Mouse (Mus musculus): Measurements from ENCODE around the gene Irgc1. TPM values are rescaled to one million over a fixed set of nuclear protein-coding genes. Genes with fewer than 3 reads are reported as not detected.
"Not testable (repeated sequence)": the region's sequence is repeated elsewhere in the genome, so short reads cannot be mapped to it uniquely, and the experiment has no call there.

Gene Irgc1
- 1 to 10 TPM in 1 of 26 experiments, not detected in 25; 2.5 TPM for total RNA-seq (2018; cell fraction: chromatin; rRNA removed)
- total RNA-seq (2018; cell fraction: cytosol; rRNA removed): under 1 TPM in 6 of 26 experiments, not detected in 20; 0.09 to 0.19 (median 0.10) TPM
- total RNA-seq (2018; cell fraction: nucleus; rRNA removed): 1 to 10 TPM in 1 of 26 experiments, not detected in 25; 1.5 TPM
- polyA plus RNA-seq (2018): not detected in 3 replicates

GRCm38 (mm10) chr7:24451855-24452311 is at the start of gene Irgc1:
TSS of gene Irgc1 (minus strand) at chr7:24452297.
- no peaks in the 10 kb centered on the region for H3K36me3 ChIP-seq (ENCODE audit: inconsistent target)
- WGBS (ENCODE audit: missing documents): 59% methylated on average over 9 of the region's 9 CpGs
- H3K27ac ChIP-seq: no peak within 1 kb of the TSS
- H3K79me2 ChIP-seq (ENCODE audit: inconsistent target): no peaks in the 10 kb centered on the region
- no peak within 1 kb of the TSS for H3K4me3 ChIP-seq (ENCODE audit: inconsistent target)

GRCm38 (mm10) chr7:24501492-24501891 is 49.4 kb upstream of the Irgc1 start:
- Histone ChIP-seq H3K79me2 (ENCODE audit: inconsistent target) (no peaks in the 10 kb centered on the region), H3K36me3 (ENCODE audit: inconsistent target) (no peaks in the 10 kb centered on the region), H3K4me3 (ENCODE audit: inconsistent target) (no peak overlapping the region), H3K27ac (no peak overlapping the region)
- WGBS (ENCODE audit: missing documents): 56% methylated on average over 21 of the region's 21 CpGs

DNA sequence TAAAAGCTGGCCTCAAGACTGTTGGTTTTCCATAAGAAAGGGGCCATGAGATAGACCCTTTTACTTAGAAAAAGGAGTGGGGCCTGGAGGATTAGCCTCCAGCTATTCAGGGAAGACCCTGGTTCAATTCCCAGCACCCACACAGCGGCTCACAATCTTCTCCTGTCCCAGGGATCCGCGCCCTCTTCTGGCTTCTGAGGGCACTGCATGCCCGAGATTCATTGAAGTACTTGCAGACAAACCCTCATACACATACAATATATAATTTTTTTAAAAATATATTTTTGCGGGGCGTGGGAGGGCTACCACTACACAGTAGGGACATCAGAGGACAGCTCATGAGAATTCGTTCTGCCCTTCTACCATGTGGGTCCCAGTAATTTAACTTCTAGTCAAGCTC is 48.8 kb upstream of the Irgc1 start:
- H3K36me3 ChIP-seq (ENCODE audit: inconsistent target): no peaks in the 10 kb centered on the region
- no peaks in the 10 kb centered on the region for H3K79me2 ChIP-seq (ENCODE audit: inconsistent target)
- no peak overlapping the region for H3K27ac ChIP-seq
- WGBS (ENCODE audit: missing documents): 30% methylated on average over 7 of the region's 7 CpGs
- no peak overlapping the region for H3K4me3 ChIP-seq (ENCODE audit: inconsistent target)

GRCm38 (mm10) chr7:24499856-24500577 is 47.9 kb upstream of the Irgc1 start:
- Histone ChIP-seq H3K4me3 (ENCODE audit: inconsistent target) (no peak overlapping the region), H3K79me2 (ENCODE audit: inconsistent target) (no peaks in the 10 kb centered on the region), H3K36me3 (ENCODE audit: inconsistent target) (no peaks in the 10 kb centered on the region), H3K27ac (no peak overlapping the region)
- 18% methylated on average over 43 of the region's 43 CpGs for WGBS (ENCODE audit: missing documents)

DNA sequence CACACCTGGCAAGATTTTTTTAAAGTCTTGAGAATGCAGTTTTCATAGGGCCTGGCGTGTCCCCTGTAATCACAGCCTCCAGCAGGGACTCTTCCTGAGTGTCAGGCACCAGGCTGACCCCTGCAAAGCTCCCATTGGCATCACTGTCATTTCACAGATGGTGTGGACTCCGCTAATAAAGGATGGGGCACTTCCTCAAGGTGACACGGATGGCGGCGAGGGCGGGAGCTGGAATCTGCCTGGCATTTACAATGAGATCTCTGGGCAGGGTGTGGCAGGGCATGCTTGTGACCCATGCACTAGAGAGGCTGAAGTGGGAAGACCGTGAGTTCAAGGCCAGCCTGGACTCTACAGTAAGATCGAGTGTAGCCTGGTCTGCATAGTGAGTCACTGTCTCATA is 36.2 kb upstream of the Irgc1 start:
- WGBS (ENCODE audit: missing documents): 91% methylated on average over 8 of the region's 8 CpGs

DNA sequence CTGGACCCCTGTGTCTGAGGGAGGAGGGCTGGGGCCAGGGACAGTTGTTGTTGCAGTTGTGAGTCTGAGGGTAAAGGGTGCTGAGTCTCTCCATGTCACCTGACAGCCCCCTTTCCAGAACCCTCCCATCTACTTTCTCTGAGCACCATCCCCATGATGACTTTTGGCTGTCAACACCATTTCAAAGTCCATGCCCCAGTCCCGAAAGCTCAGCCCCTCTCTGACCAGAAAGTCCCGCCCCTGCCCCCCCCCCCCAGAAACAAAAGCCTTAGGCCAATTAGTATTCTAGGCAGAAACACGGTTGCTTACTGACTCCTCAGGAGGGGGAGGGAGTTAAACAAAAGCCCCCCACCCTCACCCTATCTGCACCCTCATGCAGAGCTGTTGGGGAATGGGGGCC is 35.3 kb upstream of the Irgc1 start:
- Histone ChIP-seq H3K27ac (no peak overlapping the region), H3K79me2 (ENCODE audit: inconsistent target) (no peaks in the 10 kb centered on the region), H3K4me3 (ENCODE audit: inconsistent target) (no peak overlapping the region), H3K36me3 (ENCODE audit: inconsistent target) (no peaks in the 10 kb centered on the region)
- 69% methylated on average over 3 of the region's 3 CpGs for WGBS (ENCODE audit: missing documents)

More for the DNA sequence above, 36.2 kb upstream of the Irgc1 start:
- no peaks in the 10 kb centered on the region for H3K79me2 ChIP-seq (ENCODE audit: inconsistent target)
- H3K36me3 ChIP-seq (ENCODE audit: inconsistent target): no peaks in the 10 kb centered on the region
- no peak overlapping the region for H3K27ac ChIP-seq
- H3K4me3 ChIP-seq (ENCODE audit: inconsistent target): no peak overlapping the region

DNA sequence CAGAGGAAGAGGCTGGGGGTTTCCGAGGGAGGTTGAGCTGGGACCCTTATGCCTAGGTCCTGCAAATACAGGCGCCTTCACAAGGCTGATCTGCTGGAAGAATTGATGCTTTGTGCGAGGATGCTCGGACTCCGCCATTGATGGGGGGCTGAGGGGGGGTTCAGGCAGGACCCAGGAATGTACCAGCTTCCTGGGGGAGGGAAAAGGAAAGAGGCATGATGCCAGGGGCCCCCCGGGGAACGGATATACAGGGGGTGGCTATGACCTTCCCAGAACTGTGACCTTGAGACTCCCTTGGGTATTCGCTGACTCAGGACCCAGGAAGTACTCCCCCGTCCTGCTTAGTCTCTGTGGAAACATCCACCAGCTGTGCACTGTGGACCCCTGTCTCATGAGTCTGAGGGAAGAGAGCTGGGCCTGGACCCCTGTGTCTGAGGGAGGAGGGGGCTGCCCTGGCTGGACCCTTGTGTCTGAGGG is 34.6 kb upstream of the Irgc1 start:
- 74% methylated on average over 8 of the region's 9 CpGs for WGBS (ENCODE audit: missing documents)
- Histone ChIP-seq H3K4me3 (ENCODE audit: inconsistent target) (no peak overlapping the region), H3K36me3 (ENCODE audit: inconsistent target) (no peaks in the 10 kb centered on the region), H3K27ac (no peak overlapping the region), H3K79me2 (ENCODE audit: inconsistent target) (no peaks in the 10 kb centered on the region)

GRCm38 (mm10) chr7:24485481-24485880 is 33.4 kb upstream of the Irgc1 start:
- no peak overlapping the region for H3K4me3 ChIP-seq (ENCODE audit: inconsistent target)
- no peak overlapping the region for H3K27ac ChIP-seq
- 77% methylated on average over 9 of the region's 9 CpGs for WGBS (ENCODE audit: missing documents)
- no peaks in the 10 kb centered on the region for H3K36me3 ChIP-seq (ENCODE audit: inconsistent target)
- no peaks in the 10 kb centered on the region for H3K79me2 ChIP-seq (ENCODE audit: inconsistent target)

- 48% methylated on average over 6 of the region's 6 CpGs for WGBS (ENCODE audit: missing documents)
- H3K36me3 ChIP-seq (ENCODE audit: inconsistent target); H3K79me2 ChIP-seq (ENCODE audit: inconsistent target); H3K4me3 ChIP-seq (ENCODE audit: inconsistent target); H3K27ac ChIP-seq: not testable (repeated sequence)
Measured at GRCm38 (mm10) chr7:24483291-24483690, 31.2 kb upstream of the Irgc1 start.

- no peak overlapping the region for H3K27ac ChIP-seq
- H3K79me2 ChIP-seq (ENCODE audit: inconsistent target): no peaks in the 10 kb centered on the region
- no peaks in the 10 kb centered on the region for H3K36me3 ChIP-seq (ENCODE audit: inconsistent target)
- H3K4me3 ChIP-seq (ENCODE audit: inconsistent target): no peak overlapping the region
- WGBS (ENCODE audit: missing documents): 13% methylated on average over 13 of the region's 38 CpGs
Measured at GRCm38 (mm10) chr7:24482208-24483020, 30.3 kb upstream of the Irgc1 start.

GRCm38 (mm10) chr7:24481474-24482207 is 29.5 kb upstream of the Irgc1 start, which contains the start of gene Cadm4:
TSS of gene Cadm4 (plus strand) at chr7:24482023.
- no peak within 1 kb of the TSS for H3K27ac ChIP-seq
- no peaks in the 10 kb centered on the region for H3K79me2 ChIP-seq (ENCODE audit: inconsistent target)
- whole genome bisulfite sequencing (ENCODE audit: missing documents): under 1% methylated on average over 53 of the region's 83 CpGs
- no peaks in the 10 kb centered on the region for H3K36me3 ChIP-seq (ENCODE audit: inconsistent target)
- H3K4me3 ChIP-seq (ENCODE audit: inconsistent target): no peak within 1 kb of the TSS

GRCm38 (mm10) chr7:24480986-24481473 is 28.9 kb upstream of the Irgc1 start:
- H3K27ac ChIP-seq: no peak overlapping the region
- no peaks in the 10 kb centered on the region for H3K79me2 ChIP-seq (ENCODE audit: inconsistent target)
- no peak overlapping the region for H3K4me3 ChIP-seq (ENCODE audit: inconsistent target)
- WGBS (ENCODE audit: missing documents): 12% methylated on average over 14 of the region's 14 CpGs
- H3K36me3 ChIP-seq (ENCODE audit: inconsistent target): no peaks in the 10 kb centered on the region

DNA sequence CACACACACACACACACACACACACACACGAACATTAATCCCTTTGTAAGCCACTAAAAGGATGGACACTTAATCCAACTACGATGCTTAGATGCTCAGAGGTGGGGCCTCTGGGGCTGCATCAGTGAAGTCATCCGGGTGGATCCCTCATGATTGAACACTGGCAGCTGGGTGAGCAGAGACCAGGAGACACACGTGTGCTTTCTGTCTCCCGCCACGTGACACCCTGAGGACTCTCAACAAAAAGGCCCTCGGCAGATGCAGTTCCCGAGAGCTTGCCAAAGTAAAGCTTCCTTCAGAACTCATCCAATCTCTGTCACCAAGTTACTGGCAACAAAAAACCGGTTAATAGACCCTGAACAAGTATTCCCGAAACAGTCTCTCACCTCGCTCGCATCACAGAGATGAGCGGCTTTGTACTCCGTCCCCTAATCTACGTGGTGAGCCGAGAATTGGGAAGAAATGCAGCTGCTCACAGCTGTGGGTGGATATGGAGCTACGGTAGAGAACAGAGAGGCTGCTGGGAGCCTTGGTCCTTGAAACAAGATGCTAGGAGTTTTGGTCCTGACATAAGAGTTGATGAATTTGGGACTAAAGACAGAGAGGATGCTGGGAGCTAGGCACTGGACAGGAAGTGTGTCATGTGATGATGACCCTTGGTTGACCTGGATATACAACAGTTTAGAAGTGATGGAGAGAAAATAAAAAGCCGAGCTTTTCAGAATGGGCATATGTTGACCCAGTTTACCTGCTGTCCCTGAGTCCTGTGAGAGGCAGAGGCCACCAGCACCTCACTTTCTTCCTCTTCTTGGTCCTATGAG is 28.2 kb upstream of the Irgc1 start:
- 86% methylated on average over 18 of the region's 18 CpGs for WGBS (ENCODE audit: missing documents)
- Histone ChIP-seq H3K36me3 (ENCODE audit: inconsistent target) (no peaks in the 10 kb centered on the region), H3K79me2 (ENCODE audit: inconsistent target) (no peaks in the 10 kb centered on the region), H3K4me3 (ENCODE audit: inconsistent target) (no peak overlapping the region), H3K27ac (no peak overlapping the region)
